Mouse (Mus musculus): ENCODE results near the gene Krtap9-3. TPM values are rescaled to one million over a fixed set of nuclear protein-coding genes. Genes with fewer than 3 reads are reported as not detected.

Gene Krtap9-3
- polyA plus RNA-seq, 1 experiment from 2014 or later, result not detected

GRCm38 (mm10) chr11:99556753-99557152 lies 41.2 kb downstream of the Krtap9-3 start, which contains the start of gene Krtap3-2:
TSS of gene Krtap3-2 (minus strand) at chr11:99556853.
- Histone ChIP-seq H3K9me3 (ENCODE audit: control insufficient read depth, low read length) (no peaks in the 10 kb centered on the region), H3K4me3 (ENCODE audit: low read depth, low read length) (no peak within 1 kb of the TSS), H3K4me1 (ENCODE audit: control insufficient read depth, insufficient read depth, low read length) (no peaks in the 10 kb centered on the region), H3K27ac (ENCODE audit: low read depth, low read length) (no peak within 1 kb of the TSS), H3K36me3 (ENCODE audit: control insufficient read depth, insufficient read depth, low read length) (no peaks in the 10 kb centered on the region), H3K4me2 (ENCODE audit: low read depth, low read length) (no peak within 1 kb of the TSS), H3K9ac (replicated peaks; ENCODE audit: low read depth, low read length) (no peak within 1 kb of the TSS), H3K27me3 (ENCODE audit: control insufficient read depth, insufficient read depth, low read length) (no peaks in the 10 kb centered on the region)
- ATAC-seq (ENCODE audit: low read depth), result no peak
- WGBS, result 94% methylated on average over 2 of the region's 2 CpGs

- no peak overlapping the region for H3K4me3 ChIP-seq (ENCODE audit: low read depth, low read length)
- 96% methylated on average over 2 of the region's 2 CpGs for WGBS
- no peaks in the 10 kb centered on the region for H3K4me1 ChIP-seq (ENCODE audit: control insufficient read depth, insufficient read depth, low read length)
- H3K9me3 ChIP-seq (ENCODE audit: control insufficient read depth, low read length), result no peaks in the 10 kb centered on the region
- no peaks in the 10 kb centered on the region for H3K27me3 ChIP-seq (ENCODE audit: control insufficient read depth, insufficient read depth, low read length)
- no peak for ATAC-seq (ENCODE audit: low read depth)
- H3K36me3 ChIP-seq (ENCODE audit: control insufficient read depth, insufficient read depth, low read length), result no peaks in the 10 kb centered on the region
- H3K4me2 ChIP-seq (ENCODE audit: low read depth, low read length), result no peak overlapping the region
- H3K27ac ChIP-seq (ENCODE audit: low read depth, low read length), result no peak overlapping the region
- no peak overlapping the region for H3K9ac ChIP-seq (replicated peaks; ENCODE audit: low read depth, low read length)
Observed at GRCm38 (mm10) chr11:99556195-99556594, 41.7 kb downstream of the Krtap9-3 start.

- WGBS, result 25% methylated on average over 4 of the region's 4 CpGs
- Histone ChIP-seq H3K9ac (replicated peaks; ENCODE audit: low read depth, low read length) (no peak within 1 kb of the TSS), H3K27me3 (ENCODE audit: control insufficient read depth, insufficient read depth, low read length) (no peaks in the 10 kb centered on the region), H3K4me2 (ENCODE audit: low read depth, low read length) (no peak within 1 kb of the TSS), H3K4me3 (ENCODE audit: low read depth, low read length) (no peak within 1 kb of the TSS), H3K9me3 (ENCODE audit: control insufficient read depth, low read length) (no peaks in the 10 kb centered on the region), H3K4me1 (ENCODE audit: control insufficient read depth, insufficient read depth, low read length) (no peaks in the 10 kb centered on the region), H3K27ac (ENCODE audit: low read depth, low read length) (no peak within 1 kb of the TSS), H3K36me3 (ENCODE audit: control insufficient read depth, insufficient read depth, low read length) (no peaks in the 10 kb centered on the region)
- ATAC-seq (ENCODE audit: low read depth), result no peak
Observed at GRCm38 (mm10) chr11:99550765-99551164, 47.1 kb downstream of the Krtap9-3 start, which contains the start of gene Krtap3-3. TSS of gene Krtap3-3 (minus strand) at chr11:99550865.

GRCm38 (mm10) chr11:99547892-99548291 lies 50.0 kb downstream of the Krtap9-3 start:
- H3K4me1 ChIP-seq (ENCODE audit: control insufficient read depth, insufficient read depth, low read length), result no peaks in the 10 kb centered on the region
- no peak for ATAC-seq (ENCODE audit: low read depth)
- no peaks in the 10 kb centered on the region for H3K27me3 ChIP-seq (ENCODE audit: control insufficient read depth, insufficient read depth, low read length)
- H3K4me3 ChIP-seq (ENCODE audit: low read depth, low read length), result no peak overlapping the region
- H3K27ac ChIP-seq (ENCODE audit: low read depth, low read length), result no peak overlapping the region
- H3K9me3 ChIP-seq (ENCODE audit: control insufficient read depth, low read length), result no peaks in the 10 kb centered on the region
- no peak overlapping the region for H3K4me2 ChIP-seq (ENCODE audit: low read depth, low read length)
- no peaks in the 10 kb centered on the region for H3K36me3 ChIP-seq (ENCODE audit: control insufficient read depth, insufficient read depth, low read length)
- H3K9ac ChIP-seq (replicated peaks; ENCODE audit: low read depth, low read length), result no peak overlapping the region

Other genes with a start within 250 kb of the Krtap9-3 start
- 0.43 TPM in 1 of 2 replicates, not detected in the other for gene Krt27, start 247.0 kb downstream of the Krtap9-3 start, polyA plus RNA-seq (2014; fragmentation: Nextera tagmentation; extraction: Ambion mirVana)
- gene Krt28, start 223.2 kb downstream of the Krtap9-3 start, polyA plus RNA-seq (2014; fragmentation: Nextera tagmentation; extraction: Ambion mirVana), result 0.24 and 0.32 TPM in 2 replicates
- 33.7 and 39.7 TPM in 2 replicates for gene Krt10, start 208.7 kb downstream of the Krtap9-3 start, polyA plus RNA-seq (2014; fragmentation: Nextera tagmentation; extraction: Ambion mirVana)
- gene Krt12, start 175.8 kb downstream of the Krtap9-3 start, polyA plus RNA-seq (2014; fragmentation: Nextera tagmentation; extraction: Ambion mirVana), result not detected in 2 replicates
- gene Krt20, start 160.0 kb downstream of the Krtap9-3 start, polyA plus RNA-seq (2014; fragmentation: Nextera tagmentation; extraction: Ambion mirVana), result 0.13 TPM in 2 replicates
- 0.22 TPM in 1 of 2 replicates, not detected in the other for gene Krt23, start 105.0 kb downstream of the Krtap9-3 start, polyA plus RNA-seq (2014; fragmentation: Nextera tagmentation; extraction: Ambion mirVana)
- gene Krt39, start 76.8 kb downstream of the Krtap9-3 start, polyA plus RNA-seq (2014; fragmentation: Nextera tagmentation; extraction: Ambion mirVana), result not detected in 2 replicates
- not detected in 2 replicates for gene Krt40, start 54.9 kb downstream of the Krtap9-3 start, polyA plus RNA-seq (2014; fragmentation: Nextera tagmentation; extraction: Ambion mirVana)
- gene Krtap3-3, start 47.2 kb downstream of the Krtap9-3 start, polyA plus RNA-seq (2014; fragmentation: Nextera tagmentation; extraction: Ambion mirVana), result not detected in 2 replicates
- gene Krtap3-2, start 41.3 kb downstream of the Krtap9-3 start, polyA plus RNA-seq (2014; fragmentation: Nextera tagmentation; extraction: Ambion mirVana), result not detected in 2 replicates
- not detected in 2 replicates for gene Gm11939, start 38.6 kb downstream of the Krtap9-3 start, polyA plus RNA-seq (2014; fragmentation: Nextera tagmentation; extraction: Ambion mirVana)
- gene Krtap3-1, start 31.5 kb downstream of the Krtap9-3 start, polyA plus RNA-seq (2014; fragmentation: Nextera tagmentation; extraction: Ambion mirVana), result not detected in 2 replicates
- not detected in 2 replicates for gene Krtap1-5, start 17.1 kb downstream of the Krtap9-3 start, polyA plus RNA-seq (2014; fragmentation: Nextera tagmentation; extraction: Ambion mirVana)
- not detected in 2 replicates for gene Krtap1-4, start 14.5 kb downstream of the Krtap9-3 start, polyA plus RNA-seq (2014; fragmentation: Nextera tagmentation; extraction: Ambion mirVana)
- not detected in 2 replicates for gene Krtap1-3, start 6.8 kb downstream of the Krtap9-3 start, polyA plus RNA-seq (2014; fragmentation: Nextera tagmentation; extraction: Ambion mirVana)
- not detected in 2 replicates for gene Gm11938, start 5.2 kb upstream of the Krtap9-3 start, polyA plus RNA-seq (2014; fragmentation: Nextera tagmentation; extraction: Ambion mirVana)
- gene Gm11937, start 12.1 kb upstream of the Krtap9-3 start, polyA plus RNA-seq (2014; fragmentation: Nextera tagmentation; extraction: Ambion mirVana), result not detected in 2 replicates
- gene Krtap2-4, start 16.7 kb upstream of the Krtap9-3 start, polyA plus RNA-seq (2014; fragmentation: Nextera tagmentation; extraction: Ambion mirVana), result not detected in 2 replicates
- not detected in 2 replicates for gene Gm11562, start 22.3 kb upstream of the Krtap9-3 start, polyA plus RNA-seq (2014; fragmentation: Nextera tagmentation; extraction: Ambion mirVana)
- not detected in 2 replicates for gene Krtap4-1, start 30.1 kb upstream of the Krtap9-3 start, polyA plus RNA-seq (2014; fragmentation: Nextera tagmentation; extraction: Ambion mirVana)
- not detected in 2 replicates for gene Krtap4-2, start 37.0 kb upstream of the Krtap9-3 start, polyA plus RNA-seq (2014; fragmentation: Nextera tagmentation; extraction: Ambion mirVana)
- not detected in 2 replicates for gene Krtap4-7, start 46.0 kb upstream of the Krtap9-3 start, polyA plus RNA-seq (2014; fragmentation: Nextera tagmentation; extraction: Ambion mirVana)
- gene Gm11555, start 52.1 kb upstream of the Krtap9-3 start, polyA plus RNA-seq (2014; fragmentation: Nextera tagmentation; extraction: Ambion mirVana), result not detected in 2 replicates
- not detected in 2 replicates for gene Gm11563, start 60.9 kb upstream of the Krtap9-3 start, polyA plus RNA-seq (2014; fragmentation: Nextera tagmentation; extraction: Ambion mirVana)
- not detected in 2 replicates for gene Krtap4-6, start 67.9 kb upstream of the Krtap9-3 start, polyA plus RNA-seq (2014; fragmentation: Nextera tagmentation; extraction: Ambion mirVana)
- not detected in 2 replicates for gene Gm14190, start 92.6 kb upstream of the Krtap9-3 start, polyA plus RNA-seq (2014; fragmentation: Nextera tagmentation; extraction: Ambion mirVana)
- gene Gm14180, start 136.2 kb upstream of the Krtap9-3 start, polyA plus RNA-seq (2014; fragmentation: Nextera tagmentation; extraction: Ambion mirVana), result not detected in 2 replicates
- gene Gm11595, start 174.8 kb upstream of the Krtap9-3 start, polyA plus RNA-seq (2014; fragmentation: Nextera tagmentation; extraction: Ambion mirVana), result not detected in 2 replicates
- not detected in 2 replicates for gene Krtap4-8, start 182.6 kb upstream of the Krtap9-3 start, polyA plus RNA-seq (2014; fragmentation: Nextera tagmentation; extraction: Ambion mirVana)
- gene Krtap4-9, start 187.1 kb upstream of the Krtap9-3 start, polyA plus RNA-seq (2014; fragmentation: Nextera tagmentation; extraction: Ambion mirVana), result not detected in 2 replicates
- not detected in 2 replicates for gene Gm11596, start 195.4 kb upstream of the Krtap9-3 start, polyA plus RNA-seq (2014; fragmentation: Nextera tagmentation; extraction: Ambion mirVana)
- gene Gm11569, start 200.8 kb upstream of the Krtap9-3 start, polyA plus RNA-seq (2014; fragmentation: Nextera tagmentation; extraction: Ambion mirVana), result not detected in 2 replicates
- not detected in 2 replicates for gene Gm11554, start 206.3 kb upstream of the Krtap9-3 start, polyA plus RNA-seq (2014; fragmentation: Nextera tagmentation; extraction: Ambion mirVana)
- gene Krtap4-13, start 211.8 kb upstream of the Krtap9-3 start, polyA plus RNA-seq (2014; fragmentation: Nextera tagmentation; extraction: Ambion mirVana), result not detected in 2 replicates
- not detected in 2 replicates for gene Gm11564, start 217.6 kb upstream of the Krtap9-3 start, polyA plus RNA-seq (2014; fragmentation: Nextera tagmentation; extraction: Ambion mirVana)
- gene 2300003K06Rik, start 240.0 kb upstream of the Krtap9-3 start, polyA plus RNA-seq (2014; fragmentation: Nextera tagmentation; extraction: Ambion mirVana), result not detected in 2 replicates

Measured in neural tube, embryonic 14.5 days (tissue).